Mouse (Mus musculus): Measurements from ENCODE around the gene Zmym4. TPM values are rescaled to one million over a fixed set of nuclear protein-coding genes. Genes with fewer than 3 reads are reported as not detected.

Zmym4 gene
- polyA plus RNA-seq (2015; fragmentation: Illumina TruSeq; extraction: RNeasy Lipid Tissue Mini Kit (QIAGEN cat#74804); ENCODE audit: insufficient read depth, low read depth, low replicate concordance): 3.5 TPM

DNA sequence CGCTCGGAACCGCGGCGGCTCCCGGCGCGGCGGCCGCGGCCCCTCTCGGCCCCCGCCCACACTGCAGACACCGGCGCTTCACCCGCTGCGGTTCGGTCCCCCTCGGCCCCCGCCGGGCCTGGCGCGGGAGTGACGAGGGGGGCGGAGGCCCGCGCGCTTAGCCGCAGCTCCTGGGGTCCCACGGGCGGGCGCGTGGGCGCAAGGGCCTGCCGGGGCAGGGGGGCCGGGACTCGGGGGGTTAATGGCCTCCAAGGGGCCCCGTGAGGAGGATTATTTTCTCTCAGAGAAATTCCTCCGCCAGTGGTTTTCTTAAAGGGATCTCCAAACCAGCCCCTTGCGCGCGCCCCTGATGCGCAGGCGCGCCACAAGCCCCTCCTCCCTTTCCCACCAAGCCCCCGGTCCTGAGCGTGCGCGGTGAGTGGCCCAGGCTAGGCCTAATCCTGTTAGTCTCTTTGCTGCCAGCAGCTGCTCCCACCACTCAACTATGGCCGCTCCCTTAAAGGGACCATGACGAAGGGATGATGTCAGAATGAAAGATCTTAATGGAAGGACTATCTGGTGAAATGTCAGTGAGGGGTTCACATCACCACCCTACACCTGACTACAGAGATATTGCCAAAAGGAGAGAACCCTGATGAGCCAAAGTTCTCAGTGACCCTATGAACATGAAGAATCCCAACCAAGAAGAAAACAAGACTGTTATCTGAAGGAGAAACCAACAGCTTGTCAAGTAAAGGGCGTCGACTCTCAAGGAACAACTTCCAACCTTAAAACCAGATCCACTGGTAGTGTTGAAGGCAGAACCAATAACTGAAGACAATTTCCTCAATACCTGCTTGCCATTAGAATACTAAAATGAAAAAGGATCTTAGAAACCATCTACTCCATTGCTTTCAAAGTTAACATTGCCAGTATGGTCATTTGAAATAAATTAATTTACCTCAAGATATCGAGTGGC lies at the start of gene Zmym4:
Gene Zmym4, minus strand, starts transcription at position 272 of the 958 bp plus-strand sequence.

Other genes starting within 250 kb of the Zmym4 start
- not detected for gene Tfap2e, start 231.9 kb downstream of the Zmym4 start, polyA plus RNA-seq (2015; fragmentation: Illumina TruSeq; extraction: RNeasy Lipid Tissue Mini Kit (QIAGEN cat#74804); ENCODE audit: insufficient read depth, low read depth, low replicate concordance)
- gene Ncdn, start 214.7 kb downstream of the Zmym4 start, polyA plus RNA-seq (2015; fragmentation: Illumina TruSeq; extraction: RNeasy Lipid Tissue Mini Kit (QIAGEN cat#74804); ENCODE audit: insufficient read depth, low read depth, low replicate concordance): 5.3 TPM
- gene AU040320, start 214.6 kb downstream of the Zmym4 start, polyA plus RNA-seq (2015; fragmentation: Illumina TruSeq; extraction: RNeasy Lipid Tissue Mini Kit (QIAGEN cat#74804); ENCODE audit: insufficient read depth, low read depth, low replicate concordance): 9.8 TPM
- gene Sfpq, start 53.2 kb upstream of the Zmym4 start, polyA plus RNA-seq (2015; fragmentation: Illumina TruSeq; extraction: RNeasy Lipid Tissue Mini Kit (QIAGEN cat#74804); ENCODE audit: insufficient read depth, low read depth, low replicate concordance): 55.3 TPM
- gene Zmym1, start 93.0 kb upstream of the Zmym4 start, polyA plus RNA-seq (2015; fragmentation: Illumina TruSeq; extraction: RNeasy Lipid Tissue Mini Kit (QIAGEN cat#74804); ENCODE audit: insufficient read depth, low read depth, low replicate concordance): 0.89 TPM
- gene Zmym6, start 109.2 kb upstream of the Zmym4 start, polyA plus RNA-seq (2015; fragmentation: Illumina TruSeq; extraction: RNeasy Lipid Tissue Mini Kit (QIAGEN cat#74804); ENCODE audit: insufficient read depth, low read depth, low replicate concordance): 7.0 TPM
- 3.7 TPM for gene Tmem35b, start 155.6 kb upstream of the Zmym4 start, polyA plus RNA-seq (2015; fragmentation: Illumina TruSeq; extraction: RNeasy Lipid Tissue Mini Kit (QIAGEN cat#74804); ENCODE audit: insufficient read depth, low read depth, low replicate concordance)
- 0.48 TPM for gene Dlgap3, start 201.1 kb upstream of the Zmym4 start, polyA plus RNA-seq (2015; fragmentation: Illumina TruSeq; extraction: RNeasy Lipid Tissue Mini Kit (QIAGEN cat#74804); ENCODE audit: insufficient read depth, low read depth, low replicate concordance)

All from pancreas, adult 10 weeks (tissue).